8 mouse cellular contexts compared by ENCODE assay signal in genomic region chrX:166514035-166514434, GRCm38 (mm10). TPM values are rescaled to one million over a fixed set of nuclear protein-coding genes. Genes with fewer than 3 reads are reported as not detected.
A peak's percentile ranks its signal among the peaks of the same experiment; 100 is the strongest.
DNase-seq lines count a peak whose midpoint lies in the region; ATAC-seq and TF ChIP-seq lines count a peak whose summit lies in the region.
"Not testable (repeated sequence)": the region's sequence is repeated elsewhere in the genome, so short reads cannot be mapped to it uniquely, and the experiment has no call there.

No protein-coding gene starts in this region.

- not testable (repeated sequence) for TF ChIP-seq POLR2A in brain, embryonic 14.5 days (IDR thresholded peaks at IDR 0.05; ENCODE audit: borderline replicate concordance, extremely low read depth, insufficient read depth, insufficient read length, poor library complexity, severe bottlenecking)

- not testable (repeated sequence) for H3K9me3 ChIP-seq in forebrain, embryonic 14.5 days (replicated peaks; ENCODE audit: control insufficient read depth, low read length); hindbrain, embryonic 14.5 days (ENCODE audit: control insufficient read depth, low read length); kidney, postnatal 0 days (replicated peaks; ENCODE audit: low read length); liver, embryonic 12.5 days (replicated peaks); midbrain, embryonic 14.5 days (ENCODE audit: control insufficient read depth, low read length); stomach, postnatal 0 days (ENCODE audit: control insufficient read depth, low read length)

- H3K27ac ChIP-seq in forebrain, embryonic 14.5 days (ENCODE audit: low read depth, low read length); hindbrain, embryonic 14.5 days; kidney, postnatal 0 days; liver, embryonic 12.5 days; midbrain, embryonic 14.5 days (replicated peaks; ENCODE audit: low read depth, low read length); stomach, postnatal 0 days (replicated peaks): not testable (repeated sequence)

- TF ChIP-seq CTCF in brain, embryonic 14.5 days (IDR thresholded peaks at IDR 0.05; ENCODE audit: borderline replicate concordance, extremely low read depth, insufficient read depth, insufficient read length); kidney, postnatal 0 days (IDR thresholded peaks at IDR 0.05; ENCODE audit: low read depth); stomach, postnatal 0 days (IDR thresholded peaks at IDR 0.05; ENCODE audit: low read depth): not testable (repeated sequence)

- H3K27me3 ChIP-seq in forebrain, embryonic 14.5 days (replicated peaks; ENCODE audit: control insufficient read depth, insufficient read depth, low read length); kidney, postnatal 0 days (ENCODE audit: insufficient read depth, low read length); liver, embryonic 12.5 days (replicated peaks); midbrain, embryonic 14.5 days (ENCODE audit: control insufficient read depth, insufficient read depth, low read length); stomach, postnatal 0 days (ENCODE audit: control insufficient read depth, insufficient read depth, low read length): not testable (repeated sequence)
- H3K27me3 ChIP-seq in hindbrain, embryonic 14.5 days (ENCODE audit: control insufficient read depth, insufficient read depth, low read length), result peaks cover 12% of the 10 kb centered on the region; the same call in 1 of the 2 replicates

- peak; percentile 48 to 56 for DNase-seq in B cell, adult 2 months
- peak; percentile 35 for DNase-seq in brain, embryonic 14.5 days (ENCODE audit: low read depth)
- DNase-seq in forebrain, embryonic 14.5 days (ENCODE audit: low spot score); hindbrain, embryonic 14.5 days (ENCODE audit: low spot score); kidney, postnatal 0 days (ENCODE audit: low spot score); midbrain, embryonic 14.5 days: not testable (repeated sequence)
- DNase-seq in stomach, postnatal 0 days (ENCODE audit: low spot score), result peak; percentile 66

- WGBS in forebrain, embryonic 14.5 days, result 50% methylated on average over 12 of the region's 12 CpGs
- 36% methylated on average over 12 of the region's 12 CpGs for WGBS in hindbrain, embryonic 14.5 days
- WGBS in kidney, postnatal 0 days, result 30% methylated on average over 12 of the region's 12 CpGs
- 16% methylated on average over 12 of the region's 12 CpGs for WGBS in liver, embryonic 12.5 days (ENCODE audit: insufficient replicate concordance)
- WGBS in midbrain, embryonic 14.5 days, result 25% methylated on average over 12 of the region's 12 CpGs
- 22% methylated on average over 12 of the region's 12 CpGs for WGBS in stomach, postnatal 0 days

- not testable (repeated sequence) for H3K36me3 ChIP-seq in forebrain, embryonic 14.5 days (ENCODE audit: control insufficient read depth, insufficient read depth, low read length); hindbrain, embryonic 14.5 days (replicated peaks; ENCODE audit: control insufficient read depth, insufficient read depth); kidney, postnatal 0 days (ENCODE audit: insufficient read depth, low read length); liver, embryonic 12.5 days; midbrain, embryonic 14.5 days (ENCODE audit: control insufficient read depth, insufficient read depth, low read length); stomach, postnatal 0 days (ENCODE audit: control insufficient read depth, insufficient read depth, low read length)

- not testable (repeated sequence) for H3K4me1 ChIP-seq in forebrain, embryonic 14.5 days (ENCODE audit: control insufficient read depth, insufficient read depth, low read length); hindbrain, embryonic 14.5 days (replicated peaks; ENCODE audit: control insufficient read depth, insufficient read depth, low read length); kidney, postnatal 0 days (replicated peaks; ENCODE audit: insufficient read depth, low read length); midbrain, embryonic 14.5 days (ENCODE audit: control insufficient read depth, insufficient read depth, low read length); stomach, postnatal 0 days (replicated peaks; ENCODE audit: control insufficient read depth, insufficient read depth)
- peaks cover 22% of the 10 kb centered on the region for H3K4me1 ChIP-seq in liver, embryonic 12.5 days

- not testable (repeated sequence) for TF ChIP-seq EP300 in stomach, postnatal 0 days (optimal IDR thresholded peaks at IDR 0.05)

- not testable (repeated sequence) for ATAC-seq in forebrain, embryonic 14.5 days; hindbrain, embryonic 14.5 days (ENCODE audit: low FRiP score); kidney, postnatal 0 days (replicated peaks; ENCODE audit: low FRiP score, low read depth); liver, embryonic 12.5 days; midbrain, embryonic 14.5 days (ENCODE audit: low FRiP score, low TSS enrichment); stomach, postnatal 0 days (ENCODE audit: low FRiP score, low TSS enrichment)

- H3K4me3 ChIP-seq in forebrain, embryonic 14.5 days (ENCODE audit: low read depth, low read length); hindbrain, embryonic 14.5 days (replicated peaks; ENCODE audit: low read length); kidney, postnatal 0 days (replicated peaks; ENCODE audit: low read depth, low read length); midbrain, embryonic 14.5 days (replicated peaks; ENCODE audit: low read depth, low read length); stomach, postnatal 0 days (ENCODE audit: low read depth, low read length): not testable (repeated sequence)
- H3K4me3 ChIP-seq in liver, embryonic 12.5 days, result peak overlapping the region; percentile 19

- 0 out of 2 replicates have a peak overlapping the region, but pooled peaks have one; percentile 23 for H3K4me2 ChIP-seq in forebrain, embryonic 14.5 days (ENCODE audit: low read length)
- H3K4me2 ChIP-seq in hindbrain, embryonic 14.5 days (replicated peaks), result peak overlapping the region; percentile 29
- 0 out of 2 replicates have a peak overlapping the region, but pooled peaks have one; percentile 18 for H3K4me2 ChIP-seq in kidney, postnatal 0 days (ENCODE audit: low read length)
- peak overlapping the region; percentile 53 for H3K4me2 ChIP-seq in liver, embryonic 12.5 days
- H3K4me2 ChIP-seq in midbrain, embryonic 14.5 days (ENCODE audit: low read length), result peak overlapping the region; percentile 22; the same call in 1 of the 2 replicates
- H3K4me2 ChIP-seq in stomach, postnatal 0 days (replicated peaks; ENCODE audit: low read depth), result not testable (repeated sequence)

- H3K9ac ChIP-seq in forebrain, embryonic 14.5 days (ENCODE audit: low read length); hindbrain, embryonic 14.5 days; kidney, postnatal 0 days (ENCODE audit: low read depth, low read length); liver, embryonic 12.5 days; midbrain, embryonic 14.5 days (replicated peaks; ENCODE audit: low read length); stomach, postnatal 0 days (ENCODE audit: low read length): not testable (repeated sequence)

RNA-seq across cellular contexts. Expression of gene Tceanc, which starts 4.3 kb away (rescaled TPM):
- polyA plus RNA-seq in brain, embryonic 14.5 days (2012; rRNA removed), result 3.1 and 3.5 TPM in 2 replicates
- 5.9 and 6.9 TPM in 2 replicates for polyA plus RNA-seq in forebrain, embryonic 14.5 days (2014; fragmentation: Nextera tagmentation; extraction: Ambion mirVana)
- polyA plus RNA-seq in hindbrain, embryonic 14.5 days (2014; fragmentation: Nextera tagmentation; extraction: Ambion mirVana), result 4.0 and 5.1 TPM in 2 replicates
- 8.5 and 9.2 TPM in 2 replicates for polyA plus RNA-seq in kidney, postnatal 0 days (2015; fragmentation: Nextera tagmentation; extraction: Ambion mirVana)
- polyA plus RNA-seq in liver, embryonic 12.5 days (2016; fragmentation: Nextera tagmentation; extraction: Ambion mirVana), result 4.9 and 5.0 TPM in 2 replicates
- polyA plus RNA-seq in midbrain, embryonic 14.5 days (2014; fragmentation: Nextera tagmentation; extraction: Ambion mirVana), result 5.5 and 9.1 TPM in 2 replicates
- polyA plus RNA-seq in stomach, postnatal 0 days (2015; fragmentation: Nextera tagmentation; extraction: Ambion mirVana), result 4.1 and 4.2 TPM in 2 replicates

RNA-seq across cellular contexts. Expression of gene Rab9, which starts 34.4 kb away (rescaled TPM):
- polyA plus RNA-seq in brain, embryonic 14.5 days (2012; rRNA removed), result 20.0 and 25.2 TPM in 2 replicates
- 50.4 and 52.7 TPM in 2 replicates for polyA plus RNA-seq in forebrain, embryonic 14.5 days (2014; fragmentation: Nextera tagmentation; extraction: Ambion mirVana)
- polyA plus RNA-seq in hindbrain, embryonic 14.5 days (2014; fragmentation: Nextera tagmentation; extraction: Ambion mirVana), result 55.1 and 60.9 TPM in 2 replicates
- 74.3 and 75.0 TPM in 2 replicates for polyA plus RNA-seq in kidney, postnatal 0 days (2015; fragmentation: Nextera tagmentation; extraction: Ambion mirVana)
- 27.4 and 28.9 TPM in 2 replicates for polyA plus RNA-seq in liver, embryonic 12.5 days (2016; fragmentation: Nextera tagmentation; extraction: Ambion mirVana)
- 53.9 and 56.5 TPM in 2 replicates for polyA plus RNA-seq in midbrain, embryonic 14.5 days (2014; fragmentation: Nextera tagmentation; extraction: Ambion mirVana)
- 82.2 and 85.1 TPM in 2 replicates for polyA plus RNA-seq in stomach, postnatal 0 days (2015; fragmentation: Nextera tagmentation; extraction: Ambion mirVana)
